Mouse (Mus musculus) induced T-regulatory cell, adult 2 months (primary cell): ENCODE results near the gene Thtpa.
A peak's percentile ranks its signal among the peaks of the same experiment; 100 is the strongest.

ENCODE experiments used
- DNase-seq: peaks from one replicate; pipeline ENCODE4 v3.0.0-alpha.2; 2012; ENCODE audit warnings: low read depth

Gene Thtpa

GRCm38 (mm10) chr14:55078366-55078989, 16.1 kb upstream of the Thtpa start:
- no peak for DNase-seq

GRCm38 (mm10) chr14:55079214-55079970, 15.2 kb upstream of the Thtpa start:
- DNase-seq = peak; percentile 88

DNA sequence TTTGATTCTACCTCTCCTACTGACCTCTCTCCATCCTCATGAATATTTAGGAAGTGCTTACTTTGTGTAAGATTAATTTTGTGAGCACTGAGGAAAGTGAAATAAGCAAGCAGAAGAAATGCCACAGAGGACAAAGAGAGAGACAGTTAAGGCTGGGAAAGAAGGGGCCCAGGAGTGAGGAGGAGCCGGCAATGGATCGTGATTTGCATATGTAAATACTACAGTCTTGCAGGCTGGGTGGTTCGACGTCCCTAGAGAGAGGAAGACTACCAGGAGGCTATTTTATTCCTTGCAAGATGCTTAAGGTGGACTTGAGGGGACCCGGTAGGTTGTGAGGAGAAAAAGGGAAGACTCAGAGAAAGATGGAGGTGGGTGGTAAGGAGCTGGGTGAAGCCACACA, 13.5 kb upstream of the Thtpa start:
- no peak for DNase-seq

- DNase-seq = no peak
Measured at GRCm38 (mm10) chr14:55083481-55083880, 11.1 kb upstream of the Thtpa start.

- DNase-seq = no peak
Measured at GRCm38 (mm10) chr14:55085324-55086008, 9.1 kb upstream of the Thtpa start.

DNA sequence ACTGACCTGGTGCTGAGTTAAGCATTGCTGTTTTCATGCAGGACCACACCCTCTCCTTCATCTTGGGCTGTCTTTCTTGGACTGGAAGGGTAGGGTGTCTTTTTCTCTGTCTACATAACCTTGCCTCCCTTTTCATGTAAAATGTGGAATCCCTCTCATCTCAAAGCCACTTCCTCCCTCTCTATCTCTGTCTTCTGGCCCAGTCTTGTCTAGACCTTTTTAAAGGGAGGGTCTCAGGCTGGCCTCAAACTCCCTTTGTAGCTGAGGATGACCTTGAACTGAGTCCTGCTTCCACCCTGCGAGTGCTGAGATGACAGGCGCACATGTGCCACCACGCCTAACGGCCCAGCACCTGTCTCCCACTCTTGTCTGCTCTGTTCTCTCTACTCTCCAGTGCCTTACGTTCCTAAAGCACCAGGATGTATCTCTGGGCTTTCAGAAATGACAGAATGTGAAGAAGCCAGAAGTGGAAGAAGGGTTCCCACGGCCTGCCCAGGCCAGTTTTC, 8.5 kb upstream of the Thtpa start:
- DNase-seq = no peak

DNA sequence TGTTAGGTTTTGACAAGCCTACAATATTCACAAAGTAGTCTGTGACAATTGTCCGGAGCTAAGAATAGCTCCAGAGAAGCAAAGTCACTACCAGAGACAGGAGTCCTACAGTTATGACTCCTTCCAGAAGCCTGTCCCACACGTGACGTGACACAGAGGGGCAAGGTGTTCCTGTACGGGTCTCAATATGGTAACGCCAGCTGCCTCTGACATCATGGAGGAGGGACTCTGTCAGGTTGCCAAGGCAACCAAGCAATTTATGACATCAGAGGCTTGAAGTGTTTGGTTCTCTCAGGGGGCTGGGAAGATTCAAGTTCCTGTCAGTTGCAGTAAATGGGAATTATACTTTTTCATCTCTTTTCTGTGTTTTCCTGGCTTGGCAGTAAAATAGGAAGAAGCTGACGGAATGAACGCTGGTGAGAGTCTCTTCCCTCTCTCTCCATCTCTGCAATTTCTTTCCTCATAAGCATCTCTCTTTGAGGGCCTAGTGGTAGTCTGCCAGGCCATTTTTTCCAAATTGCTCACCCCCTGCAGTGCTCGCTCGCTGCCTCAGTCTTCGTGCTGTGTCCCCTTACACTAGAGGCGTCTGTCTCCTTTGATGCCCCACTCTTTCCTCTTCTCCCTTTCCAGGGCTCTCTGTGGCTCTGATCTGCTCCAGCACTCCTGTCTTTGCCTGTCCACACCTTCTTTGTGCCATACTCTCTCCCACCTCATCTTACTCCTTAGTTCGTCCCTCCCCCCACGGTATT, 5.2 kb upstream of the Thtpa start:
- DNase-seq = peak; percentile 55

DNA sequence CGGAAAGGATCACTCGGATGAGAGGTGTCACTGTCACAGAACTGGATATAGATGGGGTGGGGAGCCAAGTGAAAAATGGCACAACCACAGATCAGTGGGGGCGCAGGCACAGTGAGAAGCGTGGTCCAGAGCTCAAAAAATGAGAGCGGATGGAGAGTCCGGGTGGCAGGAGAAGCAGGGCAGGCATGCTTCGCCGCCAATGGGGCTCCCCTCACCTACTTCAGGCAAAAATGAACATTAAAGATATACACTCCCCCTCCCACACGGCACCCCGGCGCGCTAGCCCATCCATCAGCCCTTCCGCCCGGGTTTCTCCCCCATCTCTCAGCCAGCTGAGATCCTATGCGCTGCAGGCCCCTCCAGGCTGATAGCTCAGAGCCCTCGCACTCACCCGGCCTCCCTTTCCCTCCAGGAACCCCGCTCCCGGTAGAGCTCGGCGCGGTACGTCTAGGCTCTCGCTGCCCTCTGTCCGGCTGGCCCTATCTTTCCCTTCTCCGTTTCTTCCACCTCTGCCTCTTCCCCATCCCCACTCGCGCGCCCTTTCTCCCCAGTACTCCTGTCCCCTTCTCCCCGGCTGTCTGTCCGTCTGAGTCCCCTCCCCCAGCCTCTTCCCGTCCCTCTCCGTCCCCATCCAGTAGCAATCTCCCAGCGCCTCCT, 3.2 kb upstream of the Thtpa start:
- DNase-seq = no peak

- DNase-seq = peak; percentile 95
Measured at GRCm38 (mm10) chr14:55092011-55092577, 2.5 kb upstream of the Thtpa start, which contains the start of gene Zfhx2. Gene Zfhx2 (minus strand): TSS chr14:55092324.

DNA sequence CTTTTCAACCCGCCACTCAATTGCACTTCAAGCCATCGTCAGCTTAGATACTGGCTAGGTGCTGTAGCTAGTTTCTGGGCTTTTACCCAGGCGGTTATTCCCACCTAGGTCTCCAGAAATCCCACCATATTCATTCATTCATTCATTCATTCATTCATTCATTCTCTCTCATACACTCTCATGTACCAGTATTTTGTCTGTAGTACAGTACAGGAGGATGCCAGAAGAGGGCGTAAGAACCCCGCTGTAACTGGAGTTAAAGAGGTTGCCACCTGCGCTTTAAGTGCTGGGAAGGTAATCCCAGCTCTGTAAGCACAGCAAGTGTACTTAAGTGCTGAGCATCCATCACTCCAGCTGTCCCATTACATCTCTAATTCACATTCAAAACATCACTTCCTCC, 657 bp upstream of the Thtpa start:
- peak; percentile 72 for DNase-seq

DNA sequence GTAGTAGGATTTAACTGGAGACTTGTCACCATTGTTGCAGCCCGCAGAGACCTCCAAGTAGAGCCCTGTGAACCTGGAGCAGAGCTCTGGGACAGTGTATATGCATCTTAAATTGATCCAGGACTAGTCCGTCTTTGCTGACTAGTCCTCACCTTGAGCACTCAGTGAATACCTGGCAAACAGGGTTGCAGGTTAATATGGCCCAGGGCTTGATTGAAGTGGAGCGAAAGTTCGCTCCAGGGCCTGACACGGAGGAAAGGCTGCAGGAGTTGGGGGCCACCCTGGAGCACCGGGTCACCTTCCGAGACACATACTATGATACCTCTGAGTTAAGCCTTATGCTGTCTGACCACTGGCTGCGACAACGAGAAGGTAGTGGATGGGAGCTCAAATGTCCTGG, 679 bp downstream of the Thtpa start:
- DNase-seq = no peak

GRCm38 (mm10) chr14:55095671-55096070, 1.1 kb downstream of the Thtpa start:
- DNase-seq = peak; percentile 50

- peak; percentile 52 for DNase-seq
Measured at GRCm38 (mm10) chr14:55096573-55097087, 2.0 kb downstream of the Thtpa start.

- DNase-seq = peak; percentile 83
Measured at GRCm38 (mm10) chr14:55097646-55098045, 3.1 kb downstream of the Thtpa start.

- peak; percentile 93 for DNase-seq
Measured at GRCm38 (mm10) chr14:55098067-55098466, 3.5 kb downstream of the Thtpa start.

- DNase-seq = peak; percentile 80
Measured at GRCm38 (mm10) chr14:55101592-55101991, 7.0 kb downstream of the Thtpa start.

GRCm38 (mm10) chr14:55102253-55102785, 7.7 kb downstream of the Thtpa start:
- no peak for DNase-seq

DNA sequence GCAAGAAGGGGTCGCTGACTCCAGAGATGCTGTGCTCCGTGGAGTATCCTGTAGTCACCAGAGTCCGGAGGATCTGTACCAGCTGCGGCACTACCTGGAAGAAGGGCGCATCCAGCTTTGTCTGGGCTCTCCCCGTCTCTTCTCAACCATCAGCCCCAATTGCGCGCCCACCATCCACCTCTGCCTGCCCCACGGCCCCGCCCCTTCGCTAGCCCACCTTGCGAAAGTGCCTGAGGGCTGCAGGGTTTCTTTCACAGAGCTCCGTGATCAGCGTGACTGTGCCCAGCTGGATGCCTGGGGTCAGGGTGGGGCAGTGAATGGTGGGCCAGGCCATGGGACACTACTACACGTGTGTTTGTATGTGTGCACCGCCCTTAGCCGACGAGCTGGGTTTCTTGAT, 9.8 kb downstream of the Thtpa start:
- no peak for DNase-seq

DNA sequence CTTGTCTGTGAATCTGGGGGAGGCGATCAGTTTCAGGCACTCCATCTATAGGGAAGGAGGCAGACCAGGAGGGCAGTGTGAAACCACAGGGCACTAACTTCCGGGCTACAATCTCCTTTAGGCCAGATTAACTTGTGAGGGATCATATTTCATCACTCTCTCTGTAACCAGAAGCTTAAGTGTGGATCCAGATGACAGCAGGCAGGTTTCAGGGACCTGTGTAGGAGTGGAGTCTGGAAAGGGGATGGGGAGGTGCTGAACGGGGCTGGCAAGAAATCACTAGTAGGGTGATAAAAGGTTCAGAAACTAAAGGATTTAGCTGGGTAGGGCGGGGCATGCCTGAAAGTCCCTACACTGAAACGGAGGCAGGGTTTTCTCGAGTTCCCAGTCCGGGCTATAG, 10.8 kb downstream of the Thtpa start:
- DNase-seq = no peak
